Mouse (Mus musculus) thymus, postnatal 10 days (tissue): ENCODE results near the gene Il1r1.
"Not testable (repeated sequence)": the region's sequence is repeated elsewhere in the genome, so short reads cannot be mapped to it uniquely, and the experiment has no call there.

Experiments used
- DNase-seq, 2 experiments: peaks; one replicate each; pipeline ENCODE4 v3.0.0; 2021; ENCODE audit warnings: low spot score in 2 of 2

The Il1r1 gene

GRCm38 (mm10) chr1:40271052-40271451 lies 46.2 kb downstream of the Il1r1 start:
- DNase-seq: no peak

- no peak for DNase-seq
Observed at GRCm38 (mm10) chr1:40271486-40272055, 46.7 kb downstream of the Il1r1 start.

- no peak for DNase-seq
Observed at GRCm38 (mm10) chr1:40272204-40272603, 47.3 kb downstream of the Il1r1 start.

GRCm38 (mm10) chr1:40273491-40273890 lies 48.6 kb downstream of the Il1r1 start:
- no peak for DNase-seq

- DNase-seq: no peak
Observed at GRCm38 (mm10) chr1:40275285-40276013, 50.6 kb downstream of the Il1r1 start.

- no peak for DNase-seq
Observed at GRCm38 (mm10) chr1:40277944-40278343, 53.1 kb downstream of the Il1r1 start.

GRCm38 (mm10) chr1:40278720-40279119 lies 53.8 kb downstream of the Il1r1 start:
- DNase-seq: no peak

GRCm38 (mm10) chr1:40279182-40279743 lies 54.4 kb downstream of the Il1r1 start:
- DNase-seq: no peak

GRCm38 (mm10) chr1:40281950-40282349 lies 57.1 kb downstream of the Il1r1 start:
- DNase-seq: no peak

GRCm38 (mm10) chr1:40282394-40282793 lies 57.5 kb downstream of the Il1r1 start:
- no peak for DNase-seq

- DNase-seq: no peak
Observed at GRCm38 (mm10) chr1:40283995-40284394, 59.1 kb downstream of the Il1r1 start.

GRCm38 (mm10) chr1:40290489-40291255 lies 65.8 kb downstream of the Il1r1 start:
- DNase-seq: no peak

GRCm38 (mm10) chr1:40292231-40292630 lies 67.4 kb downstream of the Il1r1 start:
- no peak for DNase-seq

GRCm38 (mm10) chr1:40293891-40294290 lies 69.0 kb downstream of the Il1r1 start:
- DNase-seq: peak in 1 of 2 experiments; percentile 8

GRCm38 (mm10) chr1:40294824-40295223 lies 69.9 kb downstream of the Il1r1 start:
- no peak for DNase-seq

GRCm38 (mm10) chr1:40298053-40298452 lies 73.2 kb downstream of the Il1r1 start:
- no peak for DNase-seq

- DNase-seq: no peak
Observed at GRCm38 (mm10) chr1:40303179-40303866, 78.4 kb downstream of the Il1r1 start.

GRCm38 (mm10) chr1:40304321-40304720 lies 79.4 kb downstream of the Il1r1 start:
- DNase-seq: not testable (repeated sequence)

- DNase-seq: no peak
Observed at GRCm38 (mm10) chr1:40306111-40306510, 81.2 kb downstream of the Il1r1 start.

- no peak for DNase-seq
Observed at GRCm38 (mm10) chr1:40311123-40311522, 86.2 kb downstream of the Il1r1 start.

GRCm38 (mm10) chr1:40311625-40312024 lies 86.7 kb downstream of the Il1r1 start:
- DNase-seq: no peak

GRCm38 (mm10) chr1:40314016-40314415 lies 89.1 kb downstream of the Il1r1 start:
- DNase-seq: no peak
